Mouse (Mus musculus) heart, postnatal 0 days (tissue): ENCODE measurements at regions not wholly inside any gene's neighbourhood (a gene's known extent, or its start where the extent isn't known, plus 50 kb on each side); places are given as distances from the start of the nearest gene placed in this dataset.

ENCODE experiments used
- CTCF ChIP-seq: IDR thresholded peaks from 2 replicates; pipeline ENCODE4 v1.5.1; 2016; ENCODE audit warnings: antibody characterized with exemption, control low read depth, low read depth
- EP300 ChIP-seq: IDR thresholded peaks from 2 replicates; pipeline ENCODE4 v1.6.1; 2016; ENCODE audit warnings: antibody characterized with exemption, low read depth

- no peak for TF ChIP-seq CTCF
- TF ChIP-seq EP300 = no peak
Measured at GRCm38 (mm10) chr4:55708808-55709207, 176.5 kb upstream of the Klf4 start.
